Comparison of ENCODE assay signal across 8 mouse cellular contexts in the genomic region with DNA sequence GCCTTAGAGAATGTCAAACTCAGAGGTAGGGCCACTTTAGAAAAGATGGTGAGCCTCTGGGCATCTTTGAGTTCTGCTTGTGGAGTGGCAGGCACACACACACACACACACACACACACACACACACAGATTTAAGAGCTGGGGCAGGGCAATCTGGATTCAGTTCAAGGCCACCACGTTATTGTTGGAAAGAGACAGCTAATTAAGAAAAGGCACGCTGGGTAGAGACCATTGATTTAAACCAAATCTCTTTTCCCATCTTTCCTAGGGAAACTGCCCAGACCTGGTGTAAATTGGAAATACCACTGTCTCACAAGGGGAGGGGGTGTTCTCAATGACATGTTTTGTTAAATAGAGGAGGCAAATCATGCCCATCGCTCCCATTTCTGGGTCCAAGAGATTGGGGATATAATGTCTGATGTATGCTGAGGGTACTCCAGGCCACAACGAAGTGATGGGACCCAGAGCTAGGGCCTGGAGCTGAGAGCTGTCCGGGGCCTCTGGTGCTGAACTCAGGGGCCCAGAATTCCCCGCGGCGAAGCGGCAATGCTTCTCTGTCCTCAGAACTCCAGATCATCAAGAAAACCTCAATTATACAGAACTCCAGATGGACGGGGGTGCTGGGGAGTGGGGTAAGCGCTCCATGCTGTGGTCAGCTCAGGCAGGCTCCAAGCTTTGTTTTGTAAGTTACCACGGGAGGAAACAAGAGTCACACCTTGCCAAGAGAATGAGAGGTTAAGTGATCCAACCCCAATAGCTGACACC. TPM values are rescaled to one million over a fixed set of nuclear protein-coding genes. Genes with fewer than 3 reads are reported as not detected.
A peak's percentile ranks its signal among the peaks of the same experiment; 100 is the strongest.
DNase-seq lines count a peak whose midpoint lies in the region; ATAC-seq and TF ChIP-seq lines count a peak whose summit lies in the region.

No protein-coding gene starts in this region.

- TF ChIP-seq POLR2A in cortical plate, adult 2 months (IDR thresholded peaks at IDR 0.05; ENCODE audit: extremely low read depth, insufficient read depth, low read length): no peak

- 8% methylated on average over 12 of the region's 12 CpGs for WGBS in kidney, embryonic 15.5 days
- 4% methylated on average over 12 of the region's 12 CpGs for WGBS in hindbrain, postnatal 0 days
- 7% methylated on average over 12 of the region's 12 CpGs for WGBS in kidney, embryonic 14.5 days

- no peak for TF ChIP-seq CTCF in cortical plate, adult 2 months (IDR thresholded peaks at IDR 0.05; ENCODE audit: extremely low read depth, insufficient read depth, low read length)
- TF ChIP-seq CTCF in hindbrain, postnatal 0 days (IDR thresholded peaks at IDR 0.05; ENCODE audit: low read depth): no peak

- no peak for DNase-seq in kidney, postnatal 25 days
- DNase-seq in Muller cell, postnatal 12 days (ENCODE audit: inconsistent ontology term): peak; percentile 20
- DNase-seq in hindbrain, postnatal 0 days (ENCODE audit: low spot score): peak; percentile 48
- DNase-seq in heart, postnatal 25 days (ENCODE audit: low spot score): no peak

- no peak for ATAC-seq in kidney, embryonic 15.5 days (replicated peaks; ENCODE audit: low FRiP score)
- no peak for ATAC-seq in hindbrain, postnatal 0 days
- no peak for ATAC-seq in granulocyte monocyte progenitor cell, adult 5-6 weeks (replicated peaks; ENCODE audit: poor library complexity, severe bottlenecking)
- ATAC-seq in kidney, embryonic 14.5 days (ENCODE audit: low FRiP score, low TSS enrichment): no peak

- H3K9ac ChIP-seq in kidney, embryonic 15.5 days: no peak overlapping the region
- peak overlapping the region; percentile 91 for H3K9ac ChIP-seq in hindbrain, postnatal 0 days (replicated peaks; ENCODE audit: low read length)
- no peak overlapping the region for H3K9ac ChIP-seq in kidney, embryonic 14.5 days (ENCODE audit: low read depth, low read length)

- peaks cover 85% of the 10 kb centered on the region for H3K27me3 ChIP-seq in kidney, embryonic 15.5 days
- H3K27me3 ChIP-seq in hindbrain, postnatal 0 days (ENCODE audit: insufficient read depth, low read length): no peaks in the 10 kb centered on the region
- peaks cover 55% of the 10 kb centered on the region for H3K27me3 ChIP-seq in kidney, embryonic 14.5 days (ENCODE audit: control insufficient read depth, insufficient read depth, low read length)

- intact Hi-C loops in heart, postnatal 25 days (cut with DNase I): no loop called here

- peaks cover 20% of the 10 kb centered on the region for H3K4me1 ChIP-seq in kidney, embryonic 15.5 days
- no peaks in the 10 kb centered on the region; the same call in 1 of the 2 replicates for H3K4me1 ChIP-seq in cortical plate, adult 2 months (ENCODE audit: control insufficient read depth, insufficient read depth, low read length)
- peaks cover 29% of the 10 kb centered on the region for H3K4me1 ChIP-seq in hindbrain, postnatal 0 days (ENCODE audit: insufficient read depth, low read length)
- peaks cover 5% of the 10 kb centered on the region; the same call in 1 of the 2 replicates for H3K4me1 ChIP-seq in kidney, embryonic 14.5 days (ENCODE audit: control insufficient read depth, insufficient read depth, low read length)

- peak overlapping the region; percentile 30; the same call in 1 of the 2 replicates for H3K4me2 ChIP-seq in kidney, embryonic 15.5 days
- H3K4me2 ChIP-seq in hindbrain, postnatal 0 days (ENCODE audit: low read depth, low read length): peak overlapping the region; percentile 75
- H3K4me2 ChIP-seq in kidney, embryonic 14.5 days (replicated peaks; ENCODE audit: low read depth, low read length): no peak overlapping the region

- H3K9me3 ChIP-seq in kidney, embryonic 15.5 days (replicated peaks): no peaks in the 10 kb centered on the region
- H3K9me3 ChIP-seq in hindbrain, postnatal 0 days (ENCODE audit: low read length): no peaks in the 10 kb centered on the region
- no peaks in the 10 kb centered on the region for H3K9me3 ChIP-seq in kidney, embryonic 14.5 days (ENCODE audit: control insufficient read depth, low read length)

- H3K36me3 ChIP-seq in kidney, embryonic 15.5 days: no peaks in the 10 kb centered on the region
- no peaks in the 10 kb centered on the region for H3K36me3 ChIP-seq in hindbrain, postnatal 0 days (ENCODE audit: insufficient read depth, low read length)
- no peaks in the 10 kb centered on the region for H3K36me3 ChIP-seq in kidney, embryonic 14.5 days (ENCODE audit: control insufficient read depth, insufficient read depth, low read length)

- H3K4me3 ChIP-seq in kidney, embryonic 15.5 days (replicated peaks): no peak overlapping the region
- H3K4me3 ChIP-seq in cortical plate, adult 2 months (ENCODE audit: insufficient read depth, low read length): peak overlapping the region; percentile 96
- H3K4me3 ChIP-seq in hindbrain, postnatal 0 days (ENCODE audit: low read length): peak overlapping the region; percentile 81
- no peak overlapping the region for H3K4me3 ChIP-seq in kidney, embryonic 14.5 days (ENCODE audit: low read length)

- no peak overlapping the region for H3K27ac ChIP-seq in kidney, embryonic 15.5 days
- H3K27ac ChIP-seq in cortical plate, adult 2 months (ENCODE audit: insufficient read depth, low read length): no peak overlapping the region
- H3K27ac ChIP-seq in hindbrain, postnatal 0 days: 0 out of 2 replicates have a peak overlapping the region, but pooled peaks have one; percentile 89
- H3K27ac ChIP-seq in kidney, embryonic 14.5 days (ENCODE audit: low read depth, low read length): no peak overlapping the region

RNA-seq across cellular contexts. Expression of gene Sez6l, which starts 1.7 kb away (rescaled TPM):
- polyA plus RNA-seq in kidney, embryonic 15.5 days (2015; fragmentation: Nextera tagmentation; extraction: Ambion mirVana): 0.41 and 0.82 TPM in 2 replicates
- 105 and 112 TPM in 2 replicates for polyA plus RNA-seq in cortical plate, adult 2 months (2012; rRNA removed)
- 80.1 and 93.5 TPM in 2 replicates for total RNA-seq in hindbrain, postnatal 0 days (2014; rRNA removed)
- polyA plus RNA-seq in hindbrain, postnatal 0 days (2015; fragmentation: Nextera tagmentation; extraction: Ambion mirVana): 39.5 and 43.5 TPM in 2 replicates
- total RNA-seq in granulocyte monocyte progenitor cell, adult 5-6 weeks (2014; fragmentation: Nextera tagmentation): not detected in 2 replicates
- total RNA-seq in granulocyte monocyte progenitor cell, adult 5-6 weeks (2017): not detected in 2 replicates
- polyA plus RNA-seq in kidney, embryonic 14.5 days (2014; fragmentation: Nextera tagmentation; extraction: Ambion mirVana): 0.23 and 0.26 TPM in 2 replicates
- under 1 TPM; 0.16 to 0.20 TPM for total RNA-seq in heart, postnatal 25 days (2021)

Comparison
In these comparisons a context has a peak if more than half of its experiments do, and no peak if none do; other contexts are left out.
1. H3K4me3 ChIP-seq: peak in cortical plate, adult 2 months (single experiment) and hindbrain, postnatal 0 days (single experiment); none in kidney, embryonic 15.5 days (single experiment) and kidney, embryonic 14.5 days (single experiment).
2. DNase-seq: peak in Muller cell, postnatal 12 days (single experiment) and hindbrain, postnatal 0 days (single experiment); none in kidney, postnatal 25 days (0 of 2) and heart, postnatal 25 days (single experiment).
3. RNA of gene Sez6l, which starts 1.7 kb away (polyA plus RNA-seq): 105 to 112 TPM in cortical plate, adult 2 months and 39.5 to 43.5 TPM in hindbrain, postnatal 0 days; 0.41 to 0.82 TPM in kidney, embryonic 15.5 days and 0.23 to 0.26 TPM in kidney, embryonic 14.5 days; every median in the first group is over 10 times any median in the second.